In the genomic region with DNA sequence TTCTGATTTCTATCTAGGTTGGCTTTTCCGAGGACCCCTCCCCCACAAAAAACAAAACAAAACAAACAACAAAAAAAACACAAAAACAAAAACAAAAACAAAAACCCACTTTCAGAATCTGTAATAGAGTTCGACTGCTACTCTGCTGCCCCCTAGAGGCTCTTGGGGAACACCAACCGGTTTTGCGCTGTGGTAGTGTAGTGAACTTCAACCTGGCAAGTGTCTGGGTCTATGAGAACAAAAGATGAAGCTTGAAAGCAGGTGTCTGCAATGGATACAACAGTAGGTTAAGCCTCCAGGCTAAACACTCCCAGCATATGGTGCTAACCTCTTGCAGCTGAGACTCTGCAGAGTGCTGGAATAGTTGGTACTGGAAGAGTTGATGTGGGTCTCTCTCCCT, we compare ENCODE assay signal across 9 mouse cellular contexts. TPM values are rescaled to one million over a fixed set of nuclear protein-coding genes. Genes with fewer than 3 reads are reported as not detected.
DNase-seq lines count a peak whose midpoint lies in the region; ATAC-seq lines count a peak whose summit lies in the region.
"Had no signal": no experiment of that assay in that cellular context is flagged by ENCODE, and none has a peak within 500 bp of the region (broad histone marks: within the 10 kb centered on the region; RNA-seq: fewer than 3 reads in every experiment).

No protein-coding gene starts in this region.

- no peak overlapping the region for H3K9ac ChIP-seq in hindbrain, embryonic 13.5 days
- H3K9ac ChIP-seq in neural tube, embryonic 13.5 days: no peak overlapping the region

- no peak overlapping the region for H3K4me3 ChIP-seq in hindbrain, embryonic 10.5 days
- H3K4me3 ChIP-seq in hindbrain, embryonic 13.5 days: no peak overlapping the region
- H3K4me3 ChIP-seq in neural tube, embryonic 13.5 days: no peak overlapping the region

- intact Hi-C loops in left cerebral cortex, postnatal 10 days (cut with DNase I): loop anchor here (5.0 kb wide), 1 partner anchor 196 kb away; no protein-coding TSS in a partner anchor

- no peaks in the 10 kb centered on the region for H3K27me3 ChIP-seq in hindbrain, embryonic 10.5 days (ENCODE audit: insufficient read depth, poor library complexity, severe bottlenecking)
- no peaks in the 10 kb centered on the region for H3K27me3 ChIP-seq in hindbrain, embryonic 13.5 days
- H3K27me3 ChIP-seq in neural tube, embryonic 13.5 days: no peaks in the 10 kb centered on the region

- H3K9me3 ChIP-seq in hindbrain, embryonic 10.5 days: no peaks in the 10 kb centered on the region
- no peaks in the 10 kb centered on the region for H3K9me3 ChIP-seq in hindbrain, embryonic 13.5 days
- H3K9me3 ChIP-seq in neural tube, embryonic 13.5 days: no peaks in the 10 kb centered on the region

- H3K4me2 ChIP-seq in hindbrain, embryonic 13.5 days: no peak overlapping the region
- H3K4me2 ChIP-seq in neural tube, embryonic 13.5 days: no peak overlapping the region

- no peaks in the 10 kb centered on the region for H3K4me1 ChIP-seq in hindbrain, embryonic 10.5 days (replicated peaks)
- H3K4me1 ChIP-seq in hindbrain, embryonic 13.5 days (replicated peaks): no peaks in the 10 kb centered on the region
- H3K4me1 ChIP-seq in neural tube, embryonic 13.5 days (replicated peaks): no peaks in the 10 kb centered on the region

- WGBS in hindbrain, embryonic 10.5 days: 3% methylated on average over 4 of the region's 4 CpGs
- WGBS in hindbrain, embryonic 13.5 days: 3% methylated on average over 4 of the region's 4 CpGs
- WGBS in neural tube, embryonic 13.5 days: 8% methylated on average over 4 of the region's 4 CpGs

- no peak overlapping the region for H3K27ac ChIP-seq in hindbrain, embryonic 10.5 days
- no peak overlapping the region for H3K27ac ChIP-seq in hindbrain, embryonic 13.5 days
- no peak overlapping the region for H3K27ac ChIP-seq in neural tube, embryonic 13.5 days (replicated peaks)

- no peak for ATAC-seq in hindbrain, embryonic 13.5 days (ENCODE audit: low FRiP score)
- peak; percentile 59; the same call in 1 of the 2 replicates for ATAC-seq in neural tube, embryonic 13.5 days (ENCODE audit: low read depth)
- no peak; the same call in 1 of the 2 replicates for ATAC-seq in granulocyte monocyte progenitor cell, adult 5-6 weeks (replicated peaks; ENCODE audit: poor library complexity, severe bottlenecking)

- peak; percentile 41 for DNase-seq in hindbrain, embryonic 10.5 days (ENCODE audit: low spot score)
- DNase-seq in MN1 (ENCODE audit: low spot score): peak; percentile 9
- peak; percentile 34 for DNase-seq in cerebellum, adult 9-11 months
- peak; percentile 13 to 42 for DNase-seq in frontal cortex, postnatal 36 days (ENCODE audit: low spot score in 2 of 2)
- DNase-seq in left cerebral cortex, postnatal 10 days (ENCODE audit: extremely low spot score in 1 of 2, low spot score in 2 of 2): peak; percentile 8 to 32

- H3K36me3 ChIP-seq in hindbrain, embryonic 10.5 days: no peaks in the 10 kb centered on the region
- no peaks in the 10 kb centered on the region for H3K36me3 ChIP-seq in hindbrain, embryonic 13.5 days
- no peaks in the 10 kb centered on the region for H3K36me3 ChIP-seq in neural tube, embryonic 13.5 days

RNA-seq across cellular contexts. Expression of a gene that starts 40.2 kb away (rescaled TPM):
- 2.8 and 3.9 TPM in 2 replicates for polyA plus RNA-seq in hindbrain, embryonic 10.5 days (2016; fragmentation: Nextera tagmentation; extraction: Ambion mirVana)
- 26.3 and 26.9 TPM in 2 replicates for polyA plus RNA-seq in hindbrain, embryonic 13.5 days (2015; fragmentation: Nextera tagmentation; extraction: Ambion mirVana)
- 100 to 1,000 TPM; 259 to 285 TPM for total RNA-seq in left cerebral cortex, postnatal 10 days (2021)
- polyA plus RNA-seq in neural tube, embryonic 13.5 days (2015; fragmentation: Nextera tagmentation; extraction: Ambion mirVana): 34.3 and 34.5 TPM in 2 replicates
- not detected in 2 replicates for total RNA-seq in granulocyte monocyte progenitor cell, adult 5-6 weeks (2014; fragmentation: Nextera tagmentation)
- 0.93 TPM in 1 of 2 replicates, not detected in the other for total RNA-seq in granulocyte monocyte progenitor cell, adult 5-6 weeks (2017)
- polyA plus RNA-seq: spleen, adult 2 months had no signal
